Mouse (Mus musculus): ENCODE data around the gene Stk39. TPM values are rescaled to one million over a fixed set of nuclear protein-coding genes. Genes with fewer than 3 reads are reported as not detected.

Stk39 gene
- polyA plus RNA-seq, 1 experiment from 2014 or later = 20.0 TPM

GRCm38 (mm10) chr2:68417081-68417480, 55.0 kb downstream of the Stk39 start:
- no peak for ATAC-seq (replicated peaks; ENCODE audit: low FRiP score)
- no peak overlapping the region for H3K4me2 ChIP-seq
- H3K36me3 ChIP-seq = no peaks in the 10 kb centered on the region
- H3K4me1 ChIP-seq = peaks cover 29% of the 10 kb centered on the region; the same call in 1 of the 2 replicates
- 93% methylated on average over 5 of the region's 5 CpGs for WGBS
- no peaks in the 10 kb centered on the region for H3K27me3 ChIP-seq
- H3K27ac ChIP-seq = no peak overlapping the region
- H3K4me3 ChIP-seq (replicated peaks) = no peak overlapping the region
- no peak overlapping the region for H3K9ac ChIP-seq
- no peaks in the 10 kb centered on the region for H3K9me3 ChIP-seq (replicated peaks)

- Histone ChIP-seq H3K9ac (no peak overlapping the region), H3K4me2 (no peak overlapping the region), H3K27me3 (no peaks in the 10 kb centered on the region), H3K27ac (no peak overlapping the region), H3K9me3 (replicated peaks) (no peaks in the 10 kb centered on the region), H3K4me1 (peaks cover 28% of the 10 kb centered on the region), H3K36me3 (no peaks in the 10 kb centered on the region), H3K4me3 (replicated peaks) (no peak overlapping the region)
- ATAC-seq (replicated peaks; ENCODE audit: low FRiP score) = no peak
- WGBS = 71% methylated on average over 6 of the region's 6 CpGs
Measured at GRCm38 (mm10) chr2:68415691-68416090, 56.4 kb downstream of the Stk39 start.

- Histone ChIP-seq H3K36me3 (no peaks in the 10 kb centered on the region), H3K9ac (no peak overlapping the region), H3K4me1 (peaks cover 49% of the 10 kb centered on the region), H3K4me2 (no peak overlapping the region), H3K4me3 (replicated peaks) (no peak overlapping the region), H3K9me3 (replicated peaks) (no peaks in the 10 kb centered on the region), H3K27me3 (no peaks in the 10 kb centered on the region), H3K27ac (peak overlapping the region; percentile 64)
- WGBS = 84% methylated on average over 5 of the region's 5 CpGs
- ATAC-seq (replicated peaks; ENCODE audit: low FRiP score) = no peak
Measured at GRCm38 (mm10) chr2:68412149-68412548, 59.9 kb downstream of the Stk39 start.

GRCm38 (mm10) chr2:68411201-68411600, 60.9 kb downstream of the Stk39 start:
- H3K9me3 ChIP-seq (replicated peaks) = no peaks in the 10 kb centered on the region
- no peak for ATAC-seq (replicated peaks; ENCODE audit: low FRiP score)
- peaks cover 59% of the 10 kb centered on the region for H3K4me1 ChIP-seq
- no peak overlapping the region for H3K9ac ChIP-seq
- H3K4me3 ChIP-seq (replicated peaks) = no peak overlapping the region
- no peaks in the 10 kb centered on the region for H3K27me3 ChIP-seq
- H3K27ac ChIP-seq = no peak overlapping the region
- 79% methylated on average over 8 of the region's 8 CpGs for WGBS
- H3K4me2 ChIP-seq = no peak overlapping the region
- no peaks in the 10 kb centered on the region for H3K36me3 ChIP-seq

- H3K4me1 ChIP-seq = peaks cover 65% of the 10 kb centered on the region
- no peak overlapping the region for H3K27ac ChIP-seq
- 70% methylated on average over 12 of the region's 12 CpGs for WGBS
- H3K9ac ChIP-seq = no peak overlapping the region
- no peaks in the 10 kb centered on the region for H3K36me3 ChIP-seq
- H3K27me3 ChIP-seq = no peaks in the 10 kb centered on the region
- ATAC-seq (replicated peaks; ENCODE audit: low FRiP score) = peak; percentile 17; the same call in 1 of the 2 replicates
- H3K4me3 ChIP-seq (replicated peaks) = no peak overlapping the region
- H3K9me3 ChIP-seq (replicated peaks) = no peaks in the 10 kb centered on the region
- no peak overlapping the region for H3K4me2 ChIP-seq
Measured at GRCm38 (mm10) chr2:68409640-68410215, 62.3 kb downstream of the Stk39 start.

GRCm38 (mm10) chr2:68408271-68408980, 63.6 kb downstream of the Stk39 start:
- WGBS = 54% methylated on average over 17 of the region's 17 CpGs
- H3K4me1 ChIP-seq = peaks cover 72% of the 10 kb centered on the region
- H3K9me3 ChIP-seq (replicated peaks) = no peaks in the 10 kb centered on the region
- H3K9ac ChIP-seq = no peak overlapping the region
- H3K36me3 ChIP-seq = no peaks in the 10 kb centered on the region
- ATAC-seq (replicated peaks; ENCODE audit: low FRiP score) = no peak
- no peaks in the 10 kb centered on the region for H3K27me3 ChIP-seq
- H3K27ac ChIP-seq = peak overlapping the region; percentile 33
- no peak overlapping the region for H3K4me2 ChIP-seq
- no peak overlapping the region for H3K4me3 ChIP-seq (replicated peaks)

GRCm38 (mm10) chr2:68407179-68407950, 64.7 kb downstream of the Stk39 start:
- H3K9me3 ChIP-seq (replicated peaks) = no peaks in the 10 kb centered on the region
- H3K4me1 ChIP-seq = peaks cover 67% of the 10 kb centered on the region
- no peak overlapping the region for H3K4me3 ChIP-seq (replicated peaks)
- H3K27ac ChIP-seq = peak overlapping the region; percentile 72
- ATAC-seq (replicated peaks; ENCODE audit: low FRiP score) = no peak
- H3K4me2 ChIP-seq = 0 out of 2 replicates have a peak overlapping the region, but pooled peaks have one; percentile 35
- no peaks in the 10 kb centered on the region for H3K27me3 ChIP-seq
- H3K36me3 ChIP-seq = no peaks in the 10 kb centered on the region
- 57% methylated on average over 12 of the region's 12 CpGs for WGBS
- no peak overlapping the region for H3K9ac ChIP-seq

GRCm38 (mm10) chr2:68406571-68407074, 65.4 kb downstream of the Stk39 start:
- WGBS = 15% methylated on average over 12 of the region's 12 CpGs
- Histone ChIP-seq H3K27me3 (no peaks in the 10 kb centered on the region), H3K36me3 (no peaks in the 10 kb centered on the region), H3K9me3 (replicated peaks) (no peaks in the 10 kb centered on the region), H3K9ac (no peak overlapping the region), H3K4me3 (replicated peaks) (no peak overlapping the region), H3K27ac (peak overlapping the region; percentile 72), H3K4me1 (peaks cover 63% of the 10 kb centered on the region), H3K4me2 (peak overlapping the region; percentile 35)
- ATAC-seq (replicated peaks; ENCODE audit: low FRiP score) = peak; percentile 33; the same call in 1 of the 2 replicates

- H3K4me1 ChIP-seq = peaks cover 52% of the 10 kb centered on the region
- no peak overlapping the region for H3K9ac ChIP-seq
- peak overlapping the region; percentile 82 for H3K27ac ChIP-seq
- ATAC-seq (replicated peaks; ENCODE audit: low FRiP score) = peak; percentile 31; the same call in 1 of the 2 replicates
- no peaks in the 10 kb centered on the region for H3K9me3 ChIP-seq (replicated peaks)
- no peaks in the 10 kb centered on the region for H3K27me3 ChIP-seq
- H3K4me2 ChIP-seq = peak overlapping the region; percentile 56
- H3K4me3 ChIP-seq (replicated peaks) = peak overlapping the region; percentile 8
- WGBS = 17% methylated on average over 16 of the region's 16 CpGs
- H3K36me3 ChIP-seq = no peaks in the 10 kb centered on the region
Measured at GRCm38 (mm10) chr2:68405163-68405715, 66.8 kb downstream of the Stk39 start.

GRCm38 (mm10) chr2:68404274-68405162, 67.5 kb downstream of the Stk39 start:
- 20% methylated on average over 18 of the region's 18 CpGs for WGBS
- peak overlapping the region; percentile 8 for H3K4me3 ChIP-seq (replicated peaks)
- H3K27me3 ChIP-seq = no peaks in the 10 kb centered on the region
- no peaks in the 10 kb centered on the region for H3K36me3 ChIP-seq
- H3K27ac ChIP-seq = peak overlapping the region; percentile 82
- no peak overlapping the region for H3K9ac ChIP-seq
- no peaks in the 10 kb centered on the region for H3K9me3 ChIP-seq (replicated peaks)
- H3K4me2 ChIP-seq = peak overlapping the region; percentile 56
- ATAC-seq (replicated peaks; ENCODE audit: low FRiP score) = peak; percentile 49
- H3K4me1 ChIP-seq = peaks cover 50% of the 10 kb centered on the region
